Mouse (Mus musculus) heart, embryonic 12.5 days (tissue): Measurements from ENCODE around the gene C2cd2l. TPM values are rescaled to one million over a fixed set of nuclear protein-coding genes. Genes with fewer than 3 reads are reported as not detected.
A peak's percentile ranks its signal among the peaks of the same experiment; 100 is the strongest.
"Not testable (repeated sequence)": the region's sequence is repeated elsewhere in the genome, so short reads cannot be mapped to it uniquely, and the experiment has no call there.

ENCODE experiments used
- ATAC-seq: fragments of 200-750 bp; cut with Nextera tagmentation; 2 replicates; pipeline ENCODE4 v1.8.0; 2017; ENCODE audit warnings: moderate TSS enrichment, moderate library complexity; ENCODE audit not compliant: insufficient number of reproducible peaks, low FRiP score
- H3K27ac ChIP-seq: fragments of 300-500 bp; sonication (generic); 2 replicates; pipeline ENCODE4 v1.5.1; 2016; ENCODE audit warnings: mild to moderate bottlenecking, moderate library complexity; ENCODE audit not compliant: poor library complexity, severe bottlenecking
- H3K27me3 ChIP-seq: fragments of 300-500 bp; sonication (generic); replicated peaks from 2 replicates; pipeline ENCODE4 v1.6.1; 2016; ENCODE audit warnings: mild to moderate bottlenecking, moderate library complexity
- H3K36me3 ChIP-seq: fragments of 300-500 bp; sonication (generic); 2 replicates; pipeline ENCODE4 v1.6.1; 2016; ENCODE audit warnings: mild to moderate bottlenecking, moderate library complexity
- H3K4me1 ChIP-seq: fragments of 300-500 bp; sonication (generic); replicated peaks from 2 replicates; pipeline ENCODE4 v1.6.1; 2016; ENCODE audit warnings: mild to moderate bottlenecking
- H3K4me2 ChIP-seq: fragments of 300-500 bp; sonication (generic); 2 replicates; pipeline ENCODE4 v1.6.1; 2016; ENCODE audit warnings: mild to moderate bottlenecking, moderate library complexity
- H3K4me3 ChIP-seq: fragments of 300-500 bp; sonication (generic); 2 replicates; pipeline ENCODE4 v1.5.1; 2016; ENCODE audit warnings: mild to moderate bottlenecking
- H3K9ac ChIP-seq: fragments of 300-500 bp; sonication (generic); 2 replicates; pipeline ENCODE4 v1.6.1; 2016; ENCODE audit warnings: mild to moderate bottlenecking, moderate library complexity
- H3K9me3 ChIP-seq: fragments of 300-500 bp; sonication (generic); replicated peaks from 2 replicates; pipeline ENCODE4 v1.6.1; 2016; ENCODE audit warnings: mild to moderate bottlenecking, moderate library complexity
- WGBS: fragments of 180-500 bp; shearing (Covaris S2); methylation state at CpG from one replicate; pipeline ENCODE4 v1.1.7; 2016; 5-methylcytosine and 5-hydroxymethylcytosine counted together
- polyA plus RNA-seq: library from polyadenylated mRNA; unstranded; fragments of >200 nt; fragmentation: Nextera tagmentation; extraction: Ambion mirVana; gene quantifications from 2 replicates; pipeline ENCODE4 v1.2.1, GENCODE M21; 2016

C2cd2l gene
- polyA plus RNA-seq, 1 experiment from 2014 or later = 10.3 TPM

DNA sequence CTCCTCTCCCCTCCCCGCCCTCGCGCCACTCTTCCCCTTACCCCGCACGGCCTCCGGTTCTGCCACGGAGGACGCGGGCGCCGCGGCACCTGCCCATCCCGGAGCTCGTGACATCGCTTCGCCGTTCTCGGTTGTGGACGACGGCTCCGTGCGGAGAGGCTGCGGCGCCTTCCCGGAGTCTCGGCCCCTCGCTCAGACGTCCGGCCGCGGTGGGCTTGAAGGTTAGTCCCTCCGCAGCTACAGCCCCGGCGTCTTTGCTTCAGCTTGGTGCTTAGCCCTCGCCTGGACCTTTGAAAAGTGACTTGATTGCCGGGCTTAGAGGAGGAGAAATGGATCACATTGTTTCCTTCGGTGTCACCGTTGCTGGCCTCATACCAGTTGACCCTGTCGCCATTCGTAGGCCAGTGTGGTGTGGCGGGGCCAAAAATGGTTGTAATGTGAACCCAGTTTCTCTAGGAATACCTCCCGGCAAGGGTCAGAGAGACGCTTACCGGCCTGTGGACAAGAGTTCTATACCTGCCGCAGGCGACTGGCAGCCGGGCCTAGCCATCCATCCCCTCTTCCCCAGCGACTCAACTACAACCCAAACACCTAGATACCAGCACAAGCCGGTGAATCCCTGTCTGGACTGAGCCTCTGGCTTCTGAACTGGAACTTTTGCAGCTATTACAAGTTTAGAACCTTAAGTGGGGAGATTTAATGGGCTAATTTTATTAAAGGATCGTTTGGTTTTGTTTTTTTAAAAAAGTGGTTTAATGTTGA, 15.4 kb upstream of the C2cd2l start:
- peak; percentile 15; the same call in 1 of the 2 replicates for ATAC-seq
- peak overlapping the region; percentile 98 for H3K9ac ChIP-seq
- peaks cover 17% of the 10 kb centered on the region for H3K4me1 ChIP-seq
- H3K27me3 ChIP-seq = no peaks in the 10 kb centered on the region
- peaks cover 68% of the 10 kb centered on the region for H3K36me3 ChIP-seq
- peak overlapping the region; percentile 99 for H3K27ac ChIP-seq
- H3K4me3 ChIP-seq = peak overlapping the region; percentile 95
- no peaks in the 10 kb centered on the region for H3K9me3 ChIP-seq
- whole genome bisulfite sequencing = under 1% methylated on average over 47 of the region's 50 CpGs
- peak overlapping the region; percentile 69 for H3K4me2 ChIP-seq

DNA sequence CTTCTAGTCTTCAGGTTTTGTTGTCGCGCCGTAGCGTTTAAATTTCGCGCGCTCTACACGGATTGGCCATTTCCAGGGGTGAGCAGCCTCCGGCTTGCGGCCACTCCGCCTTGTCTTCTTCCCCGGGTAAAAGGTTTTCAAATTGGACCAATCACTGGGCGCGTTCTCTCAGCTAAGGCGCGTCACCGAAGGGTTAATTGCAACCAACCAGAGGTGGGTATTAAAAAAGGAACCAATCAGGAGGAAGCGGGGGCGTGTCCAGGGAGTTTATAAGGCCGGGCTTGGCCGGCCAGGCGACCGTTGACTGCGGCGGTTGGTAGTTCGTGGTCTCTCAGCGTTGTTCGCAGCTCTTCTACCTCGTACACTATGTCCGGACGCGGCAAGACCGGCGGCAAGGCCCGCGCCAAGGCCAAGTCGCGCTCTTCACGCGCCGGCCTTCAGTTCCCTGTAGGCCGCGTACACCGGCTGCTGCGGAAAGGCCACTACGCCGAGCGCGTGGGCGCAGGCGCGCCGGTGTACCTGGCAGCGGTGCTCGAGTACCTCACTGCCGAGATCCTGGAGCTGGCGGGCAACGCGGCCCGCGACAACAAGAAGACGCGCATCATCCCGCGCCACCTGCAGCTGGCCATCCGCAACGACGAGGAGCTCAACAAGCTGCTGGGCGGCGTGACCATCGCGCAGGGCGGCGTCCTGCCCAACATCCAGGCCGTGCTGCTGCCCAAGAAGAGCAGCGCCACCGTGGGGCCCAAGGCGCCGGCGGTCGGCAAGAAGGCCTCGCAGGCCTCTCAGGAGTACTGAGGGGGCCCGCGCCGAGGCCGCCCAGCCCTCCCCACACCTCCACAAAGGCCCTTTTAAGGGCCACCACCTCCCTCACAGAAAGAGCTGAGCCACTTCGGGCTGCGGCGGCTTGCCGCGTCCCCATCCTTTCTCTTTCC, 14.6 kb upstream of the C2cd2l start, which contains the start of gene H2afx:
H2afx (plus strand) TSS at position 299 of the 935 bp plus-strand sequence.
- Histone ChIP-seq H3K4me1 (peaks cover 17% of the 10 kb centered on the region), H3K27ac (peak within 1 kb of the TSS; percentile 99), H3K9ac (peak within 1 kb of the TSS; percentile 98), H3K36me3 (peaks cover 70% of the 10 kb centered on the region), H3K9me3 (no peaks in the 10 kb centered on the region), H3K27me3 (no peaks in the 10 kb centered on the region), H3K4me2 (peak within 1 kb of the TSS; percentile 69), H3K4me3 (peak within 1 kb of the TSS; percentile 95)
- WGBS = under 1% methylated on average over 91 of the region's 91 CpGs
- peak; percentile 93 for ATAC-seq

DNA sequence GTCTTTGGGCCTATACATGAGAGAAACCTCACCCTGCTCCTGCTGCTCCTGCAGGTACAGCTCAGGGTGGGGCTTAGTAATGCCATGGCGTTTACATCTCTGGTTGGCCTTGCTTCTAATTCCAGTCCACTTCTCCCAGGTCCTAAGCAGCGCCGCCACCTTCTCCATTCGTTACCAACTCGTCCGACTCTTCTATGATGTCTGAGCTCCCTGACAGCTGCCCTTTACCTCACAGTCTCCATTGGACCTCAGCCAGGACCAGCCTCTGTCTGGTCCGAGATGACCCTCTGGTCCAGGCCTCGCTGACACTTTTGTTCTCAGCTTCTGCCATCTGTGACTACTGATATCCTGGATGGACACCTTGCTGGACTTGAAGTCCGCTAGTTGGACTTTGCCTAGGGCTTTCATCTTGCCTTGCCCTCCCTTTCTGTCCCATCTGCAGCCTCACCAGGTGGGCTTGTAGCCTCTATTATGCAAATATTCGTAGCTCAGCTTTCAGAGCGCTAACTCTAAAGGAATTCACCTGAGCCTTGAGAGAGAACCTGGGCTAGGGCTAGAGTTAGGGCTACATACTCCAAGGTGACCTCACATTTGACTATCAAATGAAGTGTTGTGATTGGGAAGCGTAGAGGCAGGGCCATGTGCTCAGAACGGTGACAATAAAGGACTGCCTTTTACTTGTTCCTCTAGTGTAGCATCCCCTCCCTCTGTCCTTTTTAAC, 13.0 kb upstream of the C2cd2l start:
- Histone ChIP-seq H3K27me3 (no peaks in the 10 kb centered on the region), H3K36me3 (peaks cover 69% of the 10 kb centered on the region), H3K27ac (no peak overlapping the region), H3K9me3 (no peaks in the 10 kb centered on the region), H3K4me1 (peaks cover 17% of the 10 kb centered on the region), H3K4me2 (no peak overlapping the region), H3K9ac (no peak overlapping the region), H3K4me3 (no peak overlapping the region)
- no peak for ATAC-seq
- WGBS = 93% methylated on average over 13 of the region's 13 CpGs

DNA sequence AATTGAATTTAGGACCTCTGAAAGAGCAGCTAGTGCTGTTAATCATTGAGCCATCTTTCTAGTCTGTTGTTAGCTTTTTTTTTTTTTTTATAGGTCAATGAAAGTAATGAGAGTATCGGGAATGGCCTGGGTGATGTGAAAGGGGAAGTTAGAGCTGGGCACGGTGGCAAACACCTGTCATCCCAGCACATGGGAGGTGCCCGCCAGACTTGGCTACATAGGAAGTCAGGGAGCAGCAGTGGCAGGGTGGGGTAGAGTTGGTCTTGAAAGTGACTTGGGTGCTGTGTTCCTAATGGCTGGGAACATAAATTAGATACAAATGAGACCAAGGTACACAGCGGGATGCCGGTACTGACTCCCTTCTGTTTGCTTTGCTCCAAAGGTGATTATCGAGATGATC, 10.7 kb upstream of the C2cd2l start:
- H3K36me3 ChIP-seq = peaks cover 54% of the 10 kb centered on the region
- no peak overlapping the region for H3K4me3 ChIP-seq
- H3K27ac ChIP-seq = no peak overlapping the region
- no peaks in the 10 kb centered on the region for H3K27me3 ChIP-seq
- ATAC-seq = no peak
- no peak overlapping the region for H3K4me2 ChIP-seq
- H3K9me3 ChIP-seq = no peaks in the 10 kb centered on the region
- no peak overlapping the region for H3K9ac ChIP-seq
- WGBS = 94% methylated on average over 6 of the region's 6 CpGs
- H3K4me1 ChIP-seq = peaks cover 10% of the 10 kb centered on the region

GRCm38 (mm10) chr9:44327926-44328325, 7.8 kb upstream of the C2cd2l start:
- 90% methylated on average over 5 of the region's 5 CpGs for WGBS
- Histone ChIP-seq H3K36me3 (peaks cover 43% of the 10 kb centered on the region), H3K4me1 (peaks cover 12% of the 10 kb centered on the region), H3K9ac (peak overlapping the region; percentile 90), H3K27me3 (no peaks in the 10 kb centered on the region), H3K4me3 (peak overlapping the region; percentile 73), H3K9me3 (no peaks in the 10 kb centered on the region), H3K27ac (peak overlapping the region; percentile 95; the same call in 1 of the 2 replicates), H3K4me2 (peak overlapping the region; percentile 72)
- no peak for ATAC-seq

DNA sequence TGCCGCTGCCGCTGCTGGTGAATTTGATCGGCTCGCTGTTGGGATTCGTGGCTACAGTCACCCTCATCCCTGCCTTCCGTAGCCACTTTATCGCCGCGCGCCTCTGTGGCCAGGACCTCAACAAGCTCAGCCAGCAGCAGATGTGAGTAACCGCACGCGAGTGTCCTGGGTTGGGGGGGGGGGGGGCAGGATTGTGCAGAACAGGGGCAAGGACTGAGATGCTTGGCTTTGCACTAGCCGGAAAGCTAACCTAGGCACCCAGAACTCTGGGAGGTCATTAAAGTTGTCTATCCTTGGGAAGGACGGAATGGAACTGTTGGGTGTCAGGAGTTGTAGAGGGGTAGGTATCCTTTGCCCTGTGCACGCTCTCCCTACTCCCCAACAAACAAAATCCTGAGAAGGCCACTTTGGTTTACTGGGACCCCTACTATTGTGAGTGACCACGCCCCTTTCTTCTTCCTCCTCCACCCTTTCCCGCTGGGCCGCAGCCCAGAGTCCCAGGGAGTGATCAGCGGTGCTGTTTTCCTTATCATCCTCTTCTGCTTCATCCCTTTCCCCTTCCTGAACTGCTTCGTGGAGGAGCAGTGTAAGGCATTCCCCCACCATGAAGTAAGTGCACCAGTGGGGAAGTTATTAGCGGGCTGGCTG, 7.1 kb upstream of the C2cd2l start:
- Histone ChIP-seq H3K4me2 (peak overlapping the region; percentile 72), H3K4me1 (peaks cover 12% of the 10 kb centered on the region), H3K9me3 (no peaks in the 10 kb centered on the region), H3K4me3 (peak overlapping the region; percentile 73), H3K36me3 (peaks cover 36% of the 10 kb centered on the region), H3K9ac (peak overlapping the region; percentile 90), H3K27ac (peak overlapping the region; percentile 95), H3K27me3 (no peaks in the 10 kb centered on the region)
- WGBS = 0% methylated on average over 22 of the region's 22 CpGs
- ATAC-seq = peak; percentile 71

DNA sequence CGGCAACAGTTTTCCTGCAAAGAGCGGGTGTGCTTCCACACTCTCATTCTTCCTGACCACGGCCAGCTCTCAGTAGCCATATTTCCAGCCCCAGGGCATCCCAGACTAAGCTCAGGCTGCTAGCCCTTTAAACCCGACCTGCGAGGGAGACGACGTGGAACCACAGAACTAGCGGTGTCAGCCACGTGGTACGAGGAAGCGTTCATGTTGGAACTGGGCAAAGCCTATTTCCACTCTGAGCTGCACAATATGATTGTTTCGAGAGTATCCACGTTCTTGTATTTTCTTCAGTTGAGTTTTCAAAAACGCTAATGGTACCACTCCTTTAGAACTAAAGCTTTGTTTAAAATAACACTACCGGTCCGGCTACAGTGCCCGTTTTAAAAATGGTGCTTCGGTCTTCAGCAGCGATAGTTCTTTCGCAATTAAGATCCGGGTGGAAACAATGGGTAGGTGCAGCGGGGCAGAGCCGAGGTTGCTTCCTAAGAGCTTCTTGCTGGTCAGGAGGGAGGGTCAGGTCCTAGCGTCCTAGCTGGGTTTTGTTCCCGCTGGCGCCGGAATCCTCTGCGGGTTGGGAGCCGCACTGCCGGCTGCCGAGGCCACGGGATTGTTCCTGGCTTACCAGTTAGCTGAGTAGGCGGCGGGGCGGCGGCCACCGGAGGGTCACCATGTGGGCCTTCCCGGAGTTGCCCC, 6.4 kb upstream of the C2cd2l start:
- H3K9me3 ChIP-seq = no peaks in the 10 kb centered on the region
- peaks cover 12% of the 10 kb centered on the region for H3K4me1 ChIP-seq
- peaks cover 30% of the 10 kb centered on the region for H3K36me3 ChIP-seq
- WGBS = under 1% methylated on average over 38 of the region's 38 CpGs
- ATAC-seq = peak; percentile 91
- peak overlapping the region; percentile 90 for H3K9ac ChIP-seq
- H3K4me2 ChIP-seq = peak overlapping the region; percentile 72
- peak overlapping the region; percentile 73 for H3K4me3 ChIP-seq
- peak overlapping the region; percentile 95 for H3K27ac ChIP-seq
- no peaks in the 10 kb centered on the region for H3K27me3 ChIP-seq

- peak within 1 kb of the TSS; percentile 90 for H3K9ac ChIP-seq
- no peaks in the 10 kb centered on the region for H3K9me3 ChIP-seq
- no peaks in the 10 kb centered on the region for H3K27me3 ChIP-seq
- peak within 1 kb of the TSS; percentile 95 for H3K27ac ChIP-seq
- ATAC-seq = no peak
- H3K4me3 ChIP-seq = peak within 1 kb of the TSS; percentile 73
- H3K4me2 ChIP-seq = peak within 1 kb of the TSS; percentile 72
- 3% methylated on average over 12 of the region's 12 CpGs for WGBS
- peaks cover 23% of the 10 kb centered on the region for H3K36me3 ChIP-seq
- H3K4me1 ChIP-seq = peaks cover 14% of the 10 kb centered on the region
Observed at GRCm38 (mm10) chr9:44325768-44326370, 5.8 kb upstream of the C2cd2l start, which contains the start of gene Dpagt1. Gene Dpagt1, plus strand, starts transcription at chr9:44326019.

DNA sequence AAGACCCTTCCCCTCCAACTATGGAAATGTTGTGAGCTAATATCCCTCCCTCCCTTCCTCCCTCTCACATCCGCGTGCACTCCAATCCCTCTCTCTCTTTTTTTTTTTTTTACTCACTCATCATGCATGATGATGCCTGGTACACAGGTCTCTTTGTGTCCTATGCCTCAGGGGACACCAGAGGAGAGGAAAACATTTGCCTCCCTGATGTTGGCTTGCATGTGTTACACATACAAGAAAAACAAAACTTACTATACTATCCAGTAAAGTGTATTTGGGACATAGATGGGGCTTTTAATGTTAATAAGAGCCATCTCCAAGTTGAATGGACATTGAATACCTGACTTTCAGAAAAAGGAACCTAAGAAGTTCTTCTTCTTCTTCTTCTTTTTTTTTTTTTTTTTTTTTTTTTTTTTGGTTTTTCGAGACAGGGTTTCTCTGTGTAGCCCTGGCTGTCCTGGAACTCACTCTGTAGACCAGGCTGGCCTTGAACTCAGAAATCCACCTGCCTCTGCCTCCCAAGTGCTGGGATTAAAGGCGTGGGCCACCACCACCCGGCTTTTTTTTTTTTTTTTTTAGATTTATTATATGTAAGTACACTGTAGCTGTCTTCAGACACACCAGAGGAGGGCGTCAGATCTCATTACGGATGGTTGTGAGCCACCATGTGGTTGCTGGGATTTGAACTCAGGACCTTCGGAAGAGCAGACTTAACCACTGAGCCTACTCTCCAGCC, 5.1 kb upstream of the C2cd2l start:
- Histone ChIP-seq H3K4me1 (peaks cover 19% of the 10 kb centered on the region), H3K9ac (peak overlapping the region; percentile 90), H3K36me3 (peaks cover 16% of the 10 kb centered on the region), H3K27ac (peak overlapping the region; percentile 95; the same call in 1 of the 2 replicates), H3K4me2 (peak overlapping the region; percentile 72), H3K4me3 (peak overlapping the region; percentile 73)
- not testable (repeated sequence) for H3K27me3 ChIP-seq, H3K9me3 ChIP-seq, ATAC-seq
- WGBS = 70% methylated on average over 7 of the region's 8 CpGs
